Mouse (Mus musculus): ENCODE measurements at regions not wholly inside any gene's neighbourhood (a gene's known extent, or its start where the extent isn't known, plus 50 kb on each side); places are given as distances from the start of the nearest gene placed in this dataset.

DNA sequence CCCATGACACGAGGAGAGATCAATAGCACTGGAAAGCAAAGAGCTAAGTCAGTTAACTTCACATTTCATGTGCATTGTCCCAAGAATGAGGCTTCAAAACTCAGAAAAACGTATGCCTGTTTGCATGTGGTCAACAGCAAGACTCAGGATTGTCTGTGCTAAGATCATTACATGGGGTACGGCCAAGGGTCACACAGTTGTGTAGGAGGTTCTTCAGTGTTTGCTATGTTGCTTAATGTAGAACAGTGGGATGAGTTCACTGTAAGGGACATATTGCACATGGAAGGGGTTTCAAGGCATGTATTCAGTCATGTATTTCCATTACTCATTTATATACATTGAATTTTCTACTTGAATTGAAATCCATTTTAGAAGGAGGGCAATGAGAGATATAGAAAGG, 248.6 kb upstream of the Pbx1 start:
- TF ChIP-seq CTCF (IDR thresholded peaks at IDR 0.05; ENCODE audit: control insufficient read depth, insufficient read depth, insufficient replicate concordance, low read depth, low read length) (no peak), POLR2A (IDR thresholded peaks at IDR 0.05; ENCODE audit: control insufficient read depth, low read depth, low read length) (no peak)

Measured in testis, adult 2 months (tissue).